Mouse (Mus musculus) c-Kit-positive CD71-negative TER-119-negative erythroid progenitor cells, embryonic 14.5 days (primary cell): ENCODE data around the gene Kif3a.

Source experiments
- DNase-seq: peaks from one replicate; pipeline ENCODE4 v3.0.0-alpha.2; 2013; ENCODE audit warnings: low read depth

Gene Kif3a

DNA sequence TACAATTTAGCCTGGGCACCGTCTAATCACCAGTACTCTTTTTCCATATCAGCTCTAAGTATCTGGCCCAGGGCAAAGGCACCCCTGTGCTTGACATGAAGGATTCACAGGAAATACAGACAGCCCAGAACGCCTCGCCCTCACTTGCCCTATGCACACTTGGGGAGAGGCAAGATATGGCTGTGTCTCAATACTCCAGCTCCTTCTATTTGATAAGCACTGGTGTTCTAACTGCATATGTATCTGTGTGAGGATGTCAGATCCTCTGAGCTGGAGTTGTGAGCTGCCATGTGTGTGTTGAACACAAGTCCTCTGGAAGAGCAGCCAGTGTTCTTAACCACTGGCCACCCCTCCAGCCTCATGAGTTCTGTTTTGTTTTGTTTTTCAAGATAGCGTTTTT is 84.3 kb downstream of the Kif3a start:
- DNase-seq = no peak
